Comparison of ENCODE assay signal across 34 mouse cellular contexts in genomic region chr13:4055450-4055849, GRCm38 (mm10). TPM values are rescaled to one million over a fixed set of nuclear protein-coding genes. Genes with fewer than 3 reads are reported as not detected.
A peak's percentile ranks its signal among the peaks of the same experiment; 100 is the strongest.
DNase-seq lines count a peak whose midpoint lies in the region; TF ChIP-seq lines count a peak whose summit lies in the region.
"Had no signal": no experiment of that assay in that cellular context is flagged by ENCODE, and none has a peak within 500 bp of the region (broad histone marks: within the 10 kb centered on the region; RNA-seq: fewer than 3 reads in every experiment).

No protein-coding gene starts in this region.

- no peak for TF ChIP-seq CTCF in liver, adult 2 months (IDR thresholded peaks at IDR 0.05; ENCODE audit: low read depth, low read length)
- TF ChIP-seq CTCF in thymus, adult 2 months (IDR thresholded peaks at IDR 0.05; ENCODE audit: borderline replicate concordance, control insufficient read depth, extremely low read depth, insufficient read depth, low read length, poor library complexity) = no peak

- WGBS in liver, adult 2 months = 24% methylated on average over 3 of the region's 3 CpGs
- WGBS in thymus, adult 2 months = 79% methylated on average over 3 of the region's 3 CpGs

- no peak for TF ChIP-seq POLR2A in liver, adult 2 months (IDR thresholded peaks at IDR 0.05; ENCODE audit: extremely low read depth, insufficient read depth, low read length)
- no peak for TF ChIP-seq POLR2A in thymus, adult 2 months (IDR thresholded peaks at IDR 0.05; ENCODE audit: control insufficient read depth, extremely low read depth, insufficient read depth, low read length, poor library complexity)

- peaks cover 19% of the 10 kb centered on the region for H3K36me3 ChIP-seq in liver, adult 2 months (ENCODE audit: control insufficient read depth, insufficient read depth, low read length)
- H3K36me3 ChIP-seq in thymus, adult 2 months (ENCODE audit: control insufficient read depth, insufficient read depth, low read length) = no peaks in the 10 kb centered on the region
- H3K36me3 ChIP-seq: embryonic facial prominence, embryonic 12.5 days; forebrain, embryonic 15.5 days; hindbrain, embryonic 12.5 days; intestine, embryonic 15.5 days; limb, embryonic 12.5 days; liver, embryonic 13.5 days; lung, embryonic 15.5 days; midbrain, embryonic 12.5 days; neural tube, embryonic 12.5 days had no signal

- no peak overlapping the region for H3K4me3 ChIP-seq in liver, adult 2 months (ENCODE audit: insufficient read depth, low read depth, low read length)
- no peak overlapping the region for H3K4me3 ChIP-seq in thymus, adult 2 months (ENCODE audit: control insufficient read depth, insufficient read depth, low read length)
- H3K4me3 ChIP-seq: embryonic facial prominence, embryonic 12.5 days; forebrain, embryonic 15.5 days; hindbrain, embryonic 12.5 days; intestine, embryonic 15.5 days; left cerebral cortex, adult 2 months; limb, embryonic 12.5 days; liver, embryonic 13.5 days; lung, embryonic 15.5 days; megakaryocyte, embryonic 14.5 days; midbrain, embryonic 12.5 days; myocyte; neural tube, embryonic 12.5 days had no signal

- peak; percentile 55 for DNase-seq in liver, adult 2 months (ENCODE audit: extremely low read depth, low read depth, low spot score)
- no peak for DNase-seq in liver
- peak; percentile 85 for DNase-seq in ES-CJ7 (ENCODE audit: low read depth, low spot score)
- peak; percentile 90 for DNase-seq in ZHBTc4 (ENCODE audit: low read depth, low spot score)
- peak; percentile 33 for DNase-seq in lung, postnatal 10 days
- DNase-seq in thymus, adult 2 months = no peak
- DNase-seq in layer of hippocampus, postnatal 36 days = no peak
- no peak for DNase-seq in kidney, postnatal 14 days
- DNase-seq: adrenal gland, postnatal 14 days; cerebellum, adult 11 months; cerebellum, adult 9-10 months; cerebellum, postnatal 36 days; embryo, embryonic 11 days; gastrocnemius, postnatal 10 days; heart, postnatal 36 days; kidney, adult 2 months; layer of hippocampus, adult 9-11 months; liver, embryonic 13.5 days; retina, postnatal 1 day; right cerebral cortex, postnatal 14 days; thymus, postnatal 25 days had no signal

- no peak overlapping the region for H3K9ac ChIP-seq in liver, adult 2 months (ENCODE audit: low read depth, low read length)
- H3K9ac ChIP-seq: embryonic facial prominence, embryonic 12.5 days; forebrain, embryonic 15.5 days; hindbrain, embryonic 12.5 days; intestine, embryonic 15.5 days; limb, embryonic 12.5 days; liver, embryonic 13.5 days; lung, embryonic 15.5 days; midbrain, embryonic 12.5 days; neural tube, embryonic 12.5 days had no signal

- H3K27me3 ChIP-seq in liver, adult 2 months (ENCODE audit: control insufficient read depth, insufficient read depth, low read length) = no peaks in the 10 kb centered on the region
- H3K27me3 ChIP-seq in thymus, adult 2 months (ENCODE audit: control insufficient read depth, insufficient read depth, low read length) = no peaks in the 10 kb centered on the region
- H3K27me3 ChIP-seq: embryonic facial prominence, embryonic 12.5 days; forebrain, embryonic 15.5 days; hindbrain, embryonic 12.5 days; intestine, embryonic 15.5 days; limb, embryonic 12.5 days; liver, embryonic 13.5 days; lung, embryonic 15.5 days; megakaryocyte, embryonic 14.5 days; midbrain, embryonic 12.5 days; neural tube, embryonic 12.5 days had no signal

- peaks cover 2% of the 10 kb centered on the region; the same call in 1 of the 2 replicates for H3K79me2 ChIP-seq in liver, adult 2 months (ENCODE audit: control insufficient read depth, insufficient read depth, low read length)

- peaks cover 16% of the 10 kb centered on the region for H3K4me1 ChIP-seq in liver, adult 2 months (ENCODE audit: control insufficient read depth, insufficient read depth, low read length)
- H3K4me1 ChIP-seq in thymus, adult 2 months (replicated peaks; ENCODE audit: control insufficient read depth, insufficient read depth, low read length) = no peaks in the 10 kb centered on the region
- H3K4me1 ChIP-seq: embryonic facial prominence, embryonic 12.5 days; forebrain, embryonic 15.5 days; hindbrain, embryonic 12.5 days; limb, embryonic 12.5 days; liver, embryonic 13.5 days; lung, embryonic 15.5 days; megakaryocyte, embryonic 14.5 days; midbrain, embryonic 12.5 days; neural tube, embryonic 12.5 days had no signal

- H3K27ac ChIP-seq in liver, adult 2 months (replicated peaks; ENCODE audit: insufficient read depth, low read depth, low read length) = peak overlapping the region; percentile 95
- no peak overlapping the region for H3K27ac ChIP-seq in thymus, adult 2 months (ENCODE audit: control insufficient read depth, insufficient read depth, low read length)
- H3K27ac ChIP-seq: embryonic facial prominence, embryonic 12.5 days; forebrain, embryonic 15.5 days; hindbrain, embryonic 12.5 days; hindbrain, postnatal 0 days; intestine, embryonic 15.5 days; left cerebral cortex, adult 2 months; limb, embryonic 12.5 days; liver, embryonic 13.5 days; lung, embryonic 15.5 days; midbrain, embryonic 12.5 days; neural tube, embryonic 12.5 days had no signal

RNA-seq across cellular contexts. Expression of gene Akr1c14, which starts 6.6 kb away (rescaled TPM):
- total RNA-seq in liver, adult 2 months (2014; rRNA removed) = 559 and 727 TPM in 2 replicates
- polyA plus RNA-seq in liver, adult 2 months (2012; rRNA removed) = 72.5 and 77.5 TPM in 2 replicates
- 0.15 and 0.19 TPM in 2 replicates for polyA plus RNA-seq in thymus, adult 2 months (2012; rRNA removed)
- 1 to 10 TPM; 1.2 TPM for total RNA-seq in layer of hippocampus, postnatal 36 days (2021)
- total RNA-seq: granulocyte monocyte progenitor cell, adult 5-6 weeks had no signal

Comparison
In these comparisons a context has a peak if more than half of its experiments do, and no peak if none do; other contexts are left out.
1. DNase-seq: peak in liver, adult 2 months (single experiment), ES-CJ7 (single experiment), ZHBTc4 (single experiment) and lung, postnatal 10 days (single experiment); none in liver (single experiment), thymus, adult 2 months (single experiment), layer of hippocampus, postnatal 36 days (0 of 2) and kidney, postnatal 14 days (single experiment).
2. RNA of gene Akr1c14, which starts 6.6 kb away (total RNA-seq): 559 to 727 TPM in liver, adult 2 months; 1.2 TPM in layer of hippocampus, postnatal 36 days; every median in the first group is over 100 times any median in the second.